Mouse (Mus musculus) MEL (cell line): ENCODE measurements at regions not wholly inside any gene's neighbourhood (a gene's known extent, or its start where the extent isn't known, plus 50 kb on each side); places are given as distances from the start of the nearest gene placed in this dataset.
A peak's percentile ranks its signal among the peaks of the same experiment; 100 is the strongest.

Source experiments
- DNase-seq: peaks from one replicate; pipeline ENCODE4 v3.0.0; 2011; ENCODE audit warnings: low read depth, low spot score
- H3K27ac ChIP-seq: 2 replicates; pipeline ENCODE4 v1.5.1; 2012; ENCODE audit warnings: low read depth, mild to moderate bottlenecking, control low read depth, low read length, moderate library complexity; ENCODE audit not compliant: control insufficient read depth
- H3K27me3 ChIP-seq, 2 experiments: fragments of 150-350 bp in 1 of 2; sonication (generic) in 1 of 2; 2 replicates each; pipeline ENCODE4 v1.6.1; 2012; ENCODE audit warnings: low read length in 2 of 2, mild to moderate bottlenecking in 2 of 2, improper control_type of control experiment in 1 of 2, moderate library complexity in 1 of 2; ENCODE audit not compliant: insufficient read depth in 2 of 2, control insufficient read depth in 1 of 2
- H3K36me3 ChIP-seq, 2 experiments: 2 replicates each; pipeline ENCODE4 v1.6.1; 2012 to 2014; ENCODE audit warnings: low read length in 2 of 2, improper control_type of control experiment in 1 of 2, inconsistent platforms in 1 of 2, mild to moderate bottlenecking in 1 of 2; ENCODE audit not compliant: insufficient read depth in 2 of 2, control insufficient read depth in 1 of 2
- H3K4me1 ChIP-seq, 2 experiments: fragments of 150-350 bp in 1 of 2; sonication (generic) in 1 of 2; 2 replicates each; pipeline ENCODE4 v1.6.1; 2012; ENCODE audit warnings: low read length in 2 of 2, improper control_type of control experiment in 1 of 2, mild to moderate bottlenecking in 1 of 2; ENCODE audit not compliant: insufficient read depth in 2 of 2, control insufficient read depth in 1 of 2
- H3K4me3 ChIP-seq, 2 experiments: fragments of 150-350 bp in 1 of 2; sonication (generic) in 1 of 2; 2 replicates each; pipeline ENCODE4 v1.5.1; 2012; ENCODE audit warnings: low read depth in 2 of 2, low read length in 2 of 2, mild to moderate bottlenecking in 2 of 2, moderate library complexity in 2 of 2, control low read depth in 1 of 2, improper control_type of control experiment in 1 of 2; ENCODE audit not compliant: control insufficient read depth in 1 of 2, insufficient read depth in 1 of 2
- H3K79me2 ChIP-seq: 2 replicates; pipeline ENCODE4 v1.6.1; 2012; ENCODE audit warnings: mild to moderate bottlenecking, low read length, moderate library complexity; ENCODE audit not compliant: control insufficient read depth, poor library complexity, insufficient read depth
- H3K9ac ChIP-seq: 2 replicates; pipeline ENCODE4 v1.6.1; 2012; ENCODE audit warnings: low read depth, mild to moderate bottlenecking, control low read depth, low read length, moderate library complexity; ENCODE audit not compliant: control insufficient read depth, poor library complexity, severe bottlenecking
- H3K9me3 ChIP-seq: fragments of 150-350 bp; sonication (generic); replicated peaks from 2 replicates; pipeline ENCODE4 v1.6.1; 2012; ENCODE audit warnings: mild to moderate bottlenecking, low read length, improper control_type of control experiment, moderate library complexity; ENCODE audit not compliant: insufficient read depth
- CHD2 ChIP-seq: IDR thresholded peaks from 2 replicates; pipeline ENCODE4 v1.6.1; 2011; ENCODE audit warnings: low read length, improper control_type of control experiment
- CTCF ChIP-seq, 3 experiments: IDR thresholded peaks in 2 of 3; conservative IDR thresholded peaks in 1 of 3; 2 replicates each; pipeline ENCODE4 v1.5.1; 2011 to 2012; ENCODE audit warnings: low read length in 3 of 3, low read depth in 2 of 3, mild to moderate bottlenecking in 2 of 3, improper control_type of control experiment in 1 of 3, inconsistent platforms in 1 of 3, mixed read lengths in 1 of 3, moderate library complexity in 1 of 3; ENCODE audit not compliant: control insufficient read depth in 1 of 3, insufficient read depth in 1 of 3, poor library complexity in 1 of 3, severe bottlenecking in 1 of 3
- E2F4 ChIP-seq: IDR thresholded peaks from 2 replicates; pipeline ENCODE4 v1.6.1; 2011; ENCODE audit warnings: low read depth, low read length, improper control_type of control experiment, borderline replicate concordance
- ELF1 ChIP-seq: IDR thresholded peaks from 2 replicates; pipeline ENCODE4 v1.6.1; 2014; ENCODE audit warnings: low read depth, mild to moderate bottlenecking, inconsistent platforms, low read length, improper control_type of control experiment, moderate library complexity
- EP300 ChIP-seq, 2 experiments: IDR thresholded peaks; 2 replicates each; pipeline ENCODE4 v1.6.1; 2011; ENCODE audit warnings: improper control_type of control experiment in 2 of 2, low read length in 2 of 2, low read depth in 1 of 2, mild to moderate bottlenecking in 1 of 2
- ETS1 ChIP-seq: IDR thresholded peaks from 2 replicates; pipeline ENCODE4 v1.6.1; 2012; ENCODE audit warnings: low read depth, mild to moderate bottlenecking, inconsistent platforms, low read length, improper control_type of control experiment, moderate library complexity
- GABPA ChIP-seq: IDR thresholded peaks from 2 replicates; pipeline ENCODE4 v1.6.1; 2012; ENCODE audit warnings: low read depth, mild to moderate bottlenecking, inconsistent platforms, low read length, improper control_type of control experiment, moderate library complexity
- GATA1 ChIP-seq: IDR thresholded peaks from 2 replicates; pipeline ENCODE4 v1.6.1; 2011; ENCODE audit warnings: low read depth, low read length, improper control_type of control experiment
- MAFK ChIP-seq: IDR thresholded peaks from 2 replicates; pipeline ENCODE4 v1.6.1; 2011; ENCODE audit warnings: low read depth, mild to moderate bottlenecking, low read length, improper control_type of control experiment, borderline replicate concordance
- MEF2A ChIP-seq: IDR thresholded peaks from 2 replicates; pipeline ENCODE4 v1.6.1; 2014; ENCODE audit warnings: low read depth, mild to moderate bottlenecking, inconsistent platforms, low read length, improper control_type of control experiment; ENCODE audit not compliant: poor library complexity, insufficient replicate concordance, severe bottlenecking; ENCODE audit errors: extremely low read depth
- MYB ChIP-seq: IDR thresholded peaks from 2 replicates; pipeline ENCODE4 v1.6.1; 2011; ENCODE audit warnings: mild to moderate bottlenecking, low read depth, low read length, improper control_type of control experiment
- POLR2A ChIP-seq, 2 experiments: IDR thresholded peaks; 2 replicates each; pipeline ENCODE4 v1.6.1; 2011 to 2012; ENCODE audit warnings: low read length in 2 of 2, mild to moderate bottlenecking in 2 of 2, control low read depth in 1 of 2, improper control_type of control experiment in 1 of 2, low read depth in 1 of 2, moderate library complexity in 1 of 2; ENCODE audit not compliant: control insufficient read depth in 1 of 2, insufficient read depth in 1 of 2, poor library complexity in 1 of 2
- POLR2AphosphoS5 ChIP-seq: IDR thresholded peaks from 2 replicates; pipeline ENCODE4 v1.6.1; 2012; ENCODE audit warnings: low read depth, borderline replicate concordance, mild to moderate bottlenecking, inconsistent platforms, low read length, moderate library complexity, mixed read lengths
- RCOR1 ChIP-seq: IDR thresholded peaks from 2 replicates; pipeline ENCODE4 v1.6.1; 2012; ENCODE audit warnings: low read depth, mild to moderate bottlenecking, inconsistent platforms, low read length, improper control_type of control experiment
- TAL1 ChIP-seq: IDR thresholded peaks from 2 replicates; pipeline ENCODE4 v1.6.1; 2012; ENCODE audit warnings: mild to moderate bottlenecking, inconsistent platforms, low read length, moderate library complexity, mixed read lengths
- TCF12 ChIP-seq: IDR thresholded peaks from 2 replicates; pipeline ENCODE4 v1.6.1; 2014; ENCODE audit warnings: low read depth, mild to moderate bottlenecking, inconsistent platforms, low read length, improper control_type of control experiment, moderate library complexity
- UBTF ChIP-seq: IDR thresholded peaks from 2 replicates; pipeline ENCODE4 v1.6.1; 2012; ENCODE audit warnings: low read depth, mild to moderate bottlenecking, inconsistent platforms, low read length, improper control_type of control experiment, moderate library complexity, borderline replicate concordance; ENCODE audit not compliant: insufficient read depth
- USF1 ChIP-seq: IDR thresholded peaks from 2 replicates; pipeline ENCODE4 v1.6.1; 2014; ENCODE audit warnings: low read depth, mild to moderate bottlenecking, inconsistent platforms, low read length, improper control_type of control experiment, moderate library complexity
- USF2 ChIP-seq, 2 experiments: IDR thresholded peaks; 2 replicates each; pipeline ENCODE4 v1.6.1; 2011 to 2012; ENCODE audit warnings: improper control_type of control experiment in 2 of 2, low read length in 2 of 2, borderline replicate concordance in 1 of 2, inconsistent platforms in 1 of 2, low read depth in 1 of 2, mild to moderate bottlenecking in 1 of 2; ENCODE audit not compliant: insufficient read depth in 1 of 2
- ZC3H11A ChIP-seq: IDR thresholded peaks from 2 replicates; pipeline ENCODE4 v1.6.1; 2012; ENCODE audit warnings: low read depth, mild to moderate bottlenecking, inconsistent platforms, low read length, improper control_type of control experiment
- ZKSCAN1 ChIP-seq: IDR thresholded peaks from 2 replicates; pipeline ENCODE4 v1.6.1; 2012; ENCODE audit warnings: low read depth, mild to moderate bottlenecking, inconsistent platforms, low read length, improper control_type of control experiment, moderate library complexity
- ZMIZ1 ChIP-seq: IDR thresholded peaks from 2 replicates; pipeline ENCODE4 v1.6.1; 2012; ENCODE audit warnings: low read depth, mild to moderate bottlenecking, inconsistent platforms, low read length, improper control_type of control experiment, moderate library complexity

DNA sequence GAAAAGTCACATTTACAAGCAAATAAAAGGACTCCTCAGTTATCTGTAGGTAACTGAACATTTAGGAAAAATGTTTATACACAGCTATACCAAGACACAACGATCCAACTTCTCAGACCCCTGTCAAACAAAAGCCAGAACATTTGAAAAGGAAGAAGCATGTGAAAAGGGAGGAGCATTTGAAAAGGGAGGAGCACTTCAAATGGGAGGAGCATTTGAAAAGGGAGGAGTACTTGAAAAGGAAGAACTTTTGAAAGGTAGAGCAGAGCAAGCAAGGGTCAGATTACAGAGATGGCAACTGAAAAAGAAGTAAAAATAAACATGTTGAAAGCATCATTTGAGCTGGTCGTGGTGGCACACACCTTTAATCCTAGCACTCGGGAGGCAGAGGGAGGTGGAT lies 318.3 kb downstream of the Zfp706 start:
- H3K4me1 ChIP-seq: peaks cover 0 to 14% of the 10 kb centered on the region in 2 experiments; a peak in 2 of 4 replicates
- TF ChIP-seq USF1 (no peak), ZC3H11A (no peak), USF2 (IDR thresholded peaks at IDR 0.05; ENCODE audit: borderline replicate concordance in 1 of 2, insufficient read depth in 1 of 2, low read depth in 1 of 2, low read length in 2 of 2) (no peak), GATA1 (no peak), CTCF (IDR thresholded peaks at IDR 0.05 in 2 of 3, conservative IDR thresholded peaks at IDR 0.05 in 1 of 3; ENCODE audit: control insufficient read depth in 1 of 3, insufficient read depth in 1 of 3, low read depth in 2 of 3, low read length in 3 of 3, poor library complexity in 1 of 3, severe bottlenecking in 1 of 3) (no peak), GABPA (no peak), E2F4 (no peak), ZKSCAN1 (no peak), ZMIZ1 (no peak), MAFK (no peak), MYB (no peak), ELF1 (no peak), POLR2AphosphoS5 (no peak)
- peaks cover 0 to 2% of the 10 kb centered on the region in 2 experiments; a peak in 1 of 4 replicates for H3K36me3 ChIP-seq
- peak; percentile 63 for DNase-seq
- peaks cover 5 to 18% of the 10 kb centered on the region in 2 experiments; a peak in 3 of 4 replicates for H3K27me3 ChIP-seq
- no peak overlapping the region for H3K4me3 ChIP-seq
- H3K27ac ChIP-seq: no peak overlapping the region
- H3K9me3 ChIP-seq: no peaks in the 10 kb centered on the region
- H3K9ac ChIP-seq: no peak overlapping the region
- H3K79me2 ChIP-seq: no peaks in the 10 kb centered on the region

- Histone ChIP-seq H3K4me3 (peak overlapping the region in 1 of 2 experiments; percentile 7; a peak in 1 of 4 replicates), H3K9ac (no peak overlapping the region), H3K9me3 (no peaks in the 10 kb centered on the region), H3K27ac (no peak overlapping the region), H3K79me2 (no peaks in the 10 kb centered on the region), H3K4me1 (peaks cover 0 to 14% of the 10 kb centered on the region in 2 experiments; a peak in 2 of 4 replicates), H3K27me3 (peaks cover 4 to 16% of the 10 kb centered on the region in 2 experiments; a peak in 3 of 4 replicates), H3K36me3 (peaks cover 0 to 2% of the 10 kb centered on the region in 2 experiments; a peak in 1 of 4 replicates)
- no peak for TF ChIP-seq MEF2A
- no peak for TF ChIP-seq TCF12
- TF ChIP-seq TAL1: no peak
- no peak for TF ChIP-seq ETS1
- no peak for TF ChIP-seq CTCF (IDR thresholded peaks at IDR 0.05 in 2 of 3, conservative IDR thresholded peaks at IDR 0.05 in 1 of 3; ENCODE audit: control insufficient read depth in 1 of 3, insufficient read depth in 1 of 3, low read depth in 2 of 3, low read length in 3 of 3, poor library complexity in 1 of 3, severe bottlenecking in 1 of 3)
- TF ChIP-seq MYB: no peak
- no peak for TF ChIP-seq ZC3H11A
- no peak for TF ChIP-seq E2F4
- no peak for TF ChIP-seq USF2 (IDR thresholded peaks at IDR 0.05; ENCODE audit: borderline replicate concordance in 1 of 2, insufficient read depth in 1 of 2, low read depth in 1 of 2, low read length in 2 of 2)
- no peak for TF ChIP-seq CHD2
- no peak for TF ChIP-seq USF1
- no peak for TF ChIP-seq ZKSCAN1
- TF ChIP-seq EP300 (IDR thresholded peaks at IDR 0.05; ENCODE audit: low read depth in 1 of 2, low read length in 2 of 2): no peak
- no peak for TF ChIP-seq GABPA
- TF ChIP-seq UBTF: no peak
- TF ChIP-seq ZMIZ1: no peak
- no peak for TF ChIP-seq POLR2AphosphoS5
- TF ChIP-seq RCOR1: no peak
- no peak for TF ChIP-seq POLR2A (IDR thresholded peaks at IDR 0.05; ENCODE audit: control insufficient read depth in 1 of 2, insufficient read depth in 1 of 2, low read depth in 1 of 2, low read length in 2 of 2, poor library complexity in 1 of 2)
- no peak for DNase-seq
These were observed 319.4 kb downstream of the Zfp706 start for GRCm38 (mm10) chr15:36688051-36688754.
